Mouse (Mus musculus) forebrain, postnatal 0 days (tissue): Measurements from ENCODE around the gene Krt84. TPM values are rescaled to one million over a fixed set of nuclear protein-coding genes. Genes with fewer than 3 reads are reported as not detected.
"Not testable (repeated sequence)": the region's sequence is repeated elsewhere in the genome, so short reads cannot be mapped to it uniquely, and the experiment has no call there.

Source experiments
- ATAC-seq: fragments of 200-750 bp; cut with Nextera tagmentation; 2 replicates; pipeline ENCODE4 v1.8.0; 2017; ENCODE audit warnings: mild to moderate bottlenecking, moderate library complexity
- DNase-seq: peaks from one replicate; pipeline ENCODE4 v3.0.0-alpha.2; 2015
- H3K27ac ChIP-seq: fragments of 300-500 bp; sonication (generic); 2 replicates; pipeline ENCODE4 v1.5.1; 2014; ENCODE audit warnings: low read depth, mild to moderate bottlenecking, antibody characterized with exemption, low read length, moderate library complexity, mixed read lengths
- H3K27me3 ChIP-seq: fragments of 300-500 bp; sonication (generic); 2 replicates; pipeline ENCODE4 v1.6.1; 2014; ENCODE audit warnings: mild to moderate bottlenecking, low read length, mixed read lengths; ENCODE audit not compliant: insufficient read depth
- H3K36me3 ChIP-seq: fragments of 300-500 bp; sonication (generic); 2 replicates; pipeline ENCODE4 v1.6.1; 2014; ENCODE audit warnings: mild to moderate bottlenecking, moderate library complexity; ENCODE audit not compliant: insufficient read depth
- H3K4me1 ChIP-seq: fragments of 300-500 bp; sonication (generic); 2 replicates; pipeline ENCODE4 v1.6.1; 2014; ENCODE audit warnings: antibody characterized with exemption; ENCODE audit not compliant: insufficient read depth
- H3K4me2 ChIP-seq: fragments of 300-500 bp; sonication (generic); 2 replicates; pipeline ENCODE4 v1.6.1; 2014; ENCODE audit warnings: low read depth, mild to moderate bottlenecking, moderate library complexity
- H3K4me3 ChIP-seq: fragments of 300-500 bp; sonication (generic); 2 replicates; pipeline ENCODE4 v1.5.1; 2014; ENCODE audit warnings: low read depth, low read length, mixed read lengths
- H3K9ac ChIP-seq: fragments of 300-500 bp; sonication (generic); 2 replicates; pipeline ENCODE4 v1.6.1; 2014; ENCODE audit warnings: mild to moderate bottlenecking
- H3K9me3 ChIP-seq: fragments of 300-500 bp; sonication (generic); 2 replicates; pipeline ENCODE4 v1.6.1; 2016; ENCODE audit warnings: low read length
- CTCF ChIP-seq: sonication (generic); IDR thresholded peaks from 2 replicates; pipeline ENCODE4 v1.5.1; 2016; ENCODE audit warnings: antibody characterized with exemption, control low read depth, low read depth
- WGBS: fragments of 180-500 bp; shearing (Covaris S2); extraction: QIAGEN DNeasy Blood & Tissue Kit; methylation state at CpG from one replicate; pipeline ENCODE4 v1.1.7; 2014; 5-methylcytosine and 5-hydroxymethylcytosine counted together
- polyA plus RNA-seq: library from polyadenylated mRNA; unstranded; fragments of >200 nt; fragmentation: Nextera tagmentation; extraction: Ambion mirVana; gene quantifications from 2 replicates; pipeline ENCODE4 v1.2.1, GENCODE M21; 2015
- total RNA-seq: library from RNA; depleted of rRNA; stranded (reverse); fragments of >200 nt; gene quantifications from 2 replicates; pipeline ENCODE4 v1.2.3, GENCODE M21; 2014

Gene Krt84
- total and polyA plus RNA-seq, 2 experiments from 2014 or later = not detected

GRCm38 (mm10) chr15:101536054-101536850, 3.6 kb upstream of the Krt84 start:
- H3K4me2 ChIP-seq = no peak overlapping the region
- no peak for TF ChIP-seq CTCF
- no peaks in the 10 kb centered on the region for H3K4me1 ChIP-seq
- H3K9ac ChIP-seq = no peak overlapping the region
- no peaks in the 10 kb centered on the region for H3K36me3 ChIP-seq
- DNase-seq = no peak
- no peak overlapping the region for H3K4me3 ChIP-seq
- H3K27ac ChIP-seq = no peak overlapping the region
- ATAC-seq = no peak
- H3K27me3 ChIP-seq = no peaks in the 10 kb centered on the region
- no peaks in the 10 kb centered on the region for H3K9me3 ChIP-seq
- WGBS = 76% methylated on average over 9 of the region's 9 CpGs

GRCm38 (mm10) chr15:101522556-101523232, 9.9 kb downstream of the Krt84 start:
- WGBS = 78% methylated on average over 4 of the region's 4 CpGs
- TF ChIP-seq CTCF = no peak
- ATAC-seq (no peak), DNase-seq (no peak)
- no peak overlapping the region for H3K4me2 ChIP-seq
- no peak overlapping the region for H3K4me3 ChIP-seq
- peaks cover 3% of the 10 kb centered on the region; the same call in 1 of the 2 replicates for H3K27me3 ChIP-seq
- no peak overlapping the region for H3K27ac ChIP-seq
- H3K36me3 ChIP-seq = no peaks in the 10 kb centered on the region
- H3K9me3 ChIP-seq = no peaks in the 10 kb centered on the region
- no peaks in the 10 kb centered on the region for H3K4me1 ChIP-seq
- H3K9ac ChIP-seq = no peak overlapping the region

GRCm38 (mm10) chr15:101519792-101520191, 12.8 kb downstream of the Krt84 start:
- Histone ChIP-seq H3K4me1 (no peaks in the 10 kb centered on the region), H3K36me3 (no peaks in the 10 kb centered on the region), H3K4me2 (no peak overlapping the region), H3K9me3 (no peaks in the 10 kb centered on the region), H3K27me3 (peaks cover 3% of the 10 kb centered on the region; the same call in 1 of the 2 replicates), H3K27ac (no peak overlapping the region), H3K9ac (no peak overlapping the region), H3K4me3 (no peak overlapping the region)
- peak; percentile 95 for TF ChIP-seq CTCF
- 15% methylated on average over 2 of the region's 2 CpGs for WGBS
- ATAC-seq (peak; percentile 64), DNase-seq (peak; percentile 89)

GRCm38 (mm10) chr15:101517161-101517560, 15.5 kb downstream of the Krt84 start, which contains the start of gene Gm49425:
Gene Gm49425, minus strand, starts transcription at chr15:101517261.
- not testable (repeated sequence) for H3K4me1 ChIP-seq, H3K27me3 ChIP-seq, ATAC-seq, H3K27ac ChIP-seq, H3K9ac ChIP-seq, H3K4me3 ChIP-seq, H3K9me3 ChIP-seq, H3K36me3 ChIP-seq, H3K4me2 ChIP-seq, DNase-seq
- 74% methylated on average over 2 of the region's 2 CpGs for WGBS

GRCm38 (mm10) chr15:101508247-101508646, 24.4 kb downstream of the Krt84 start:
- 84% methylated on average over 9 of the region's 9 CpGs for WGBS
- DNase-seq = no peak
- H3K27me3 ChIP-seq = no peaks in the 10 kb centered on the region
- no peak for ATAC-seq
- no peaks in the 10 kb centered on the region for H3K4me1 ChIP-seq
- H3K36me3 ChIP-seq = no peaks in the 10 kb centered on the region
- TF ChIP-seq CTCF = no peak
- H3K9ac ChIP-seq = no peak overlapping the region
- no peak overlapping the region for H3K27ac ChIP-seq
- no peak overlapping the region for H3K4me2 ChIP-seq
- H3K9me3 ChIP-seq = no peaks in the 10 kb centered on the region
- no peak overlapping the region for H3K4me3 ChIP-seq

- no peak for DNase-seq
- no peak for TF ChIP-seq CTCF
- WGBS = 75% methylated on average over 14 of the region's 14 CpGs
Observed at GRCm38 (mm10) chr15:101506896-101507758, 25.5 kb downstream of the Krt84 start.

More at GRCm38 (mm10) chr15:101506896-101507758, 25.5 kb downstream of the Krt84 start:
- H3K9me3 ChIP-seq = no peaks in the 10 kb centered on the region
- H3K36me3 ChIP-seq = no peaks in the 10 kb centered on the region
- no peaks in the 10 kb centered on the region for H3K4me1 ChIP-seq
- no peaks in the 10 kb centered on the region for H3K27me3 ChIP-seq
- H3K27ac ChIP-seq = no peak overlapping the region
- no peak for ATAC-seq
- no peak overlapping the region for H3K4me3 ChIP-seq
- H3K4me2 ChIP-seq = no peak overlapping the region
- no peak overlapping the region for H3K9ac ChIP-seq
